8 mouse cellular contexts compared by ENCODE assay signal in the genomic region with DNA sequence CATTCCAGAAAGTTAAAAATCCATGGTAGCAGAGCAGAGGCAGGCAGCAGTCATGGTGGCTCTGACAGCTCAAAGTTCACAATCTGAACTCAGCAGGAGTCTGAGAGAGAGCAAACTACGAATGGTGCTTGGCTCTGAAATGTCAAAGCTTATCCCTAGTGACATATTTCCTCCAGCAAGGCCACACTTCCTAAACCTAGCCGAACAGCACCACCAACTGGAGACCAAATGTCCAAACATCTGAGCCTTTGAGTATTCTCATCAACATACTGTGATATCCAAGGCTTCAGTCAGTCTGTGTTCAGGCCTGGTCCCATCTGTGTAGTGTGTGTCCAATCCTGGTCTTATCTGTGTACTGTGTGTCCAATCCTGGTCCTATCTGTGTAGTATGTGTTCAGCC. TPM values are rescaled to one million over a fixed set of nuclear protein-coding genes. Genes with fewer than 3 reads are reported as not detected.
A peak's percentile ranks its signal among the peaks of the same experiment; 100 is the strongest.
DNase-seq lines count a peak whose midpoint lies in the region; ATAC-seq lines count a peak whose summit lies in the region.

No protein-coding gene starts in this region.

- no peak overlapping the region for H3K4me2 ChIP-seq in midbrain, embryonic 16.5 days (ENCODE audit: low read length)
- no peak overlapping the region for H3K4me2 ChIP-seq in embryonic facial prominence, embryonic 14.5 days (ENCODE audit: low read depth, low read length)

- no peaks in the 10 kb centered on the region for H3K9me3 ChIP-seq in midbrain, embryonic 10.5 days (replicated peaks)
- H3K9me3 ChIP-seq in midbrain, embryonic 16.5 days (replicated peaks; ENCODE audit: control insufficient read depth, low read length, poor library complexity, severe bottlenecking) = no peaks in the 10 kb centered on the region
- no peaks in the 10 kb centered on the region for H3K9me3 ChIP-seq in embryonic facial prominence, embryonic 14.5 days (ENCODE audit: control insufficient read depth, low read length)

- H3K27ac ChIP-seq in midbrain, embryonic 10.5 days (replicated peaks) = no peak overlapping the region
- no peak overlapping the region for H3K27ac ChIP-seq in midbrain, embryonic 16.5 days (ENCODE audit: low read length)
- H3K27ac ChIP-seq in embryonic facial prominence, embryonic 14.5 days (replicated peaks; ENCODE audit: low read depth, low read length) = no peak overlapping the region

- no peaks in the 10 kb centered on the region for H3K27me3 ChIP-seq in midbrain, embryonic 10.5 days (ENCODE audit: low read depth, poor library complexity, severe bottlenecking)
- H3K27me3 ChIP-seq in midbrain, embryonic 16.5 days (ENCODE audit: control insufficient read depth, insufficient read depth, low read depth, low read length) = no peaks in the 10 kb centered on the region
- H3K27me3 ChIP-seq in embryonic facial prominence, embryonic 14.5 days (replicated peaks; ENCODE audit: control insufficient read depth, insufficient read depth, low read length) = no peaks in the 10 kb centered on the region

- H3K4me3 ChIP-seq in midbrain, embryonic 10.5 days = no peak overlapping the region
- no peak overlapping the region for H3K4me3 ChIP-seq in midbrain, embryonic 16.5 days (ENCODE audit: low read depth, low read length)
- H3K4me3 ChIP-seq in embryonic facial prominence, embryonic 14.5 days (ENCODE audit: low read depth, low read length) = no peak overlapping the region

- H3K4me1 ChIP-seq in midbrain, embryonic 10.5 days = peaks cover 12% of the 10 kb centered on the region
- H3K4me1 ChIP-seq in midbrain, embryonic 16.5 days (ENCODE audit: control insufficient read depth, insufficient read depth, low read length) = no peaks in the 10 kb centered on the region
- no peaks in the 10 kb centered on the region for H3K4me1 ChIP-seq in embryonic facial prominence, embryonic 14.5 days (ENCODE audit: control insufficient read depth, insufficient read depth, low read length)

- 0 out of 2 replicates have a peak, but pooled peaks cover 6% of the 10 kb centered on the region for H3K36me3 ChIP-seq in midbrain, embryonic 10.5 days
- H3K36me3 ChIP-seq in midbrain, embryonic 16.5 days (ENCODE audit: control insufficient read depth, insufficient read depth, low read length) = peaks cover 2% of the 10 kb centered on the region; the same call in 1 of the 2 replicates
- no peaks in the 10 kb centered on the region for H3K36me3 ChIP-seq in embryonic facial prominence, embryonic 14.5 days (ENCODE audit: control insufficient read depth, insufficient read depth, low read length)

- no peak overlapping the region for H3K9ac ChIP-seq in midbrain, embryonic 16.5 days (ENCODE audit: low read depth, low read length)
- no peak overlapping the region for H3K9ac ChIP-seq in embryonic facial prominence, embryonic 14.5 days (ENCODE audit: low read depth, low read length)

- ATAC-seq in midbrain, embryonic 16.5 days = no peak
- no peak for ATAC-seq in embryonic facial prominence, embryonic 14.5 days (ENCODE audit: low read depth)

- WGBS in midbrain, embryonic 10.5 days = 35% methylated on average over 2 of the region's 2 CpGs
- 22% methylated on average over 2 of the region's 2 CpGs for WGBS in midbrain, embryonic 16.5 days
- 56% methylated on average over 2 of the region's 2 CpGs for WGBS in embryonic facial prominence, embryonic 14.5 days

- DNase-seq in adrenal gland, adult (ENCODE audit: inconsistent age in 2 of 2, low spot score in 1 of 2) = peak; percentile 50 to 74
- DNase-seq in adrenal gland, postnatal 25 days = no peak
- peak; percentile 26 for DNase-seq in midbrain, embryonic 10.5 days (ENCODE audit: low spot score)
- DNase-seq in embryonic facial prominence, embryonic 14.5 days (ENCODE audit: low spot score) = peak; percentile 44
- peak; percentile 47 to 65 for DNase-seq in kidney, postnatal 4 days
- DNase-seq in retina, embryonic 14.5 days (ENCODE audit: low spot score) = peak; percentile 51
- no peak for DNase-seq in right cerebral cortex, postnatal 25 days

RNA-seq across cellular contexts. Expression of a gene that starts 49.4 kb away (rescaled TPM):
- 0.85 TPM in 1 of 2 replicates, not detected in the other for total RNA-seq in adrenal gland, postnatal 25 days (2021)
- 1.6 and 3.8 TPM in 2 replicates for polyA plus RNA-seq in midbrain, embryonic 10.5 days (2016; fragmentation: Nextera tagmentation; extraction: Ambion mirVana)
- polyA plus RNA-seq in midbrain, embryonic 16.5 days (2015; fragmentation: Nextera tagmentation; extraction: Ambion mirVana) = 93.6 and 94.3 TPM in 2 replicates
- 2.0 and 2.2 TPM in 2 replicates for polyA plus RNA-seq in embryonic facial prominence, embryonic 14.5 days (2014; fragmentation: Nextera tagmentation; extraction: Ambion mirVana)

Comparison
In these comparisons a context has a peak if more than half of its experiments do, and no peak if none do; other contexts are left out.
1. DNase-seq: peak in adrenal gland, adult (2 of 2), midbrain, embryonic 10.5 days (single experiment), embryonic facial prominence, embryonic 14.5 days (single experiment), kidney, postnatal 4 days (2 of 2) and retina, embryonic 14.5 days (single experiment); none in adrenal gland, postnatal 25 days (single experiment) and right cerebral cortex, postnatal 25 days (single experiment).
2. RNA of a gene that starts 49.4 kb away (polyA plus RNA-seq): 93.6 to 94.3 TPM in midbrain, embryonic 16.5 days; 2.0 to 2.2 TPM in embryonic facial prominence, embryonic 14.5 days and 1.6 to 3.8 TPM in midbrain, embryonic 10.5 days; every median in the first group is over 10 times any median in the second.